Mouse (Mus musculus) embryonic fibroblast, embryonic 13.5 days (primary cell): ENCODE data around the gene Kantr. TPM values are rescaled to one million over a fixed set of nuclear protein-coding genes. Genes with fewer than 3 reads are reported as not detected.
"Not testable (repeated sequence)": the region's sequence is repeated elsewhere in the genome, so short reads cannot be mapped to it uniquely, and the experiment has no call there.

Source experiments
- H3K27ac ChIP-seq: 2 replicates; pipeline ENCODE4 v1.5.1; 2012; ENCODE audit warnings: low read length, control low read depth, inconsistent platforms; ENCODE audit not compliant: insufficient read depth
- H3K4me1 ChIP-seq: 2 replicates; pipeline ENCODE4 v1.6.1; 2011; ENCODE audit warnings: low read length; ENCODE audit not compliant: control insufficient read depth, insufficient read depth
- H3K4me3 ChIP-seq: 2 replicates; pipeline ENCODE4 v1.5.1; 2011; ENCODE audit warnings: mild to moderate bottlenecking, control low read depth, low read length; ENCODE audit not compliant: insufficient read depth
- CTCF ChIP-seq: IDR thresholded peaks from 2 replicates; pipeline ENCODE4 v1.5.1; 2011; ENCODE audit warnings: mild to moderate bottlenecking, control low read depth, low read length, moderate library complexity, borderline replicate concordance; ENCODE audit not compliant: insufficient read depth
- POLR2A ChIP-seq: IDR thresholded peaks from 2 replicates; pipeline ENCODE4 v1.6.1; 2011; ENCODE audit warnings: low read depth, mild to moderate bottlenecking, control low read depth, low read length, moderate library complexity
- polyA plus RNA-seq: library from polyadenylated mRNA; stranded (reverse); fragments of >200 nt; gene quantifications from 2 replicates; pipeline ENCODE4 v1.2.4, GENCODE M21; 2011; ENCODE audit warnings: low read depth; ENCODE audit not compliant: missing spikeins, insufficient read length

The Kantr gene
- polyA plus RNA-seq, 1 experiment, result 8.7 TPM

- TF ChIP-seq POLR2A (no peak), CTCF (no peak)
- Histone ChIP-seq H3K4me1 (no peaks in the 10 kb centered on the region), H3K27ac (no peak overlapping the region), H3K4me3 (no peak overlapping the region)
These were observed 21.1 kb downstream of the Kantr start for GRCm38 (mm10) chrX:152306224-152306623.

GRCm38 (mm10) chrX:152287026-152287425 lies 40.3 kb downstream of the Kantr start:
- H3K27ac ChIP-seq, H3K4me1 ChIP-seq, H3K4me3 ChIP-seq: not testable (repeated sequence)

GRCm38 (mm10) chrX:152284746-152285145 lies 42.5 kb downstream of the Kantr start:
- no peak overlapping the region for H3K27ac ChIP-seq
- TF ChIP-seq POLR2A (no peak), CTCF (no peak)
- no peaks in the 10 kb centered on the region for H3K4me1 ChIP-seq
- no peak overlapping the region for H3K4me3 ChIP-seq

GRCm38 (mm10) chrX:152279384-152279783 lies 47.9 kb downstream of the Kantr start:
- no peaks in the 10 kb centered on the region for H3K4me1 ChIP-seq
- H3K4me3 ChIP-seq, result no peak overlapping the region
- H3K27ac ChIP-seq, result no peak overlapping the region
- TF ChIP-seq CTCF (no peak), POLR2A (no peak)

- Histone ChIP-seq H3K4me3 (no peak overlapping the region), H3K4me1 (no peaks in the 10 kb centered on the region), H3K27ac (no peak overlapping the region)
- no peak for TF ChIP-seq CTCF
- TF ChIP-seq POLR2A, result no peak
These were observed 56.1 kb downstream of the Kantr start for GRCm38 (mm10) chrX:152271189-152271588.

Other genes starting within 250 kb of the Kantr start
- gene Iqsec2, start 183.2 kb downstream of the Kantr start, polyA plus RNA-seq, result 10.1 and 11.9 TPM in 2 replicates
- gene Kdm5c, start 94.5 kb downstream of the Kantr start, polyA plus RNA-seq, result 42.2 and 45.0 TPM in 2 replicates
- gene Tspyl2, start 14.9 kb upstream of the Kantr start, polyA plus RNA-seq, result 36.1 and 38.6 TPM in 2 replicates
- gene Gpr173, start 41.2 kb upstream of the Kantr start, polyA plus RNA-seq, result 10.3 and 10.8 TPM in 2 replicates
- not detected in 2 replicates for gene Cldn34a, start 235.8 kb upstream of the Kantr start, polyA plus RNA-seq